Mouse (Mus musculus) CH12.LX (cell line): ENCODE measurements around the gene Gpr3. TPM values are rescaled to one million over a fixed set of nuclear protein-coding genes. Genes with fewer than 3 reads are reported as not detected.

Source experiments
- DNase-seq: peaks from one replicate; pipeline ENCODE4 v3.0.0-alpha.2; 2013; ENCODE audit errors: extremely low read depth
- H3K27ac ChIP-seq: 2 replicates; pipeline ENCODE4 v1.5.1; 2012; ENCODE audit warnings: low read depth, mild to moderate bottlenecking, control low read depth, moderate library complexity; ENCODE audit not compliant: insufficient read depth
- H3K27me3 ChIP-seq: replicated peaks from 2 replicates; pipeline ENCODE3; 2012; ENCODE audit warnings: inconsistent platforms
- H3K36me3 ChIP-seq, 2 experiments: replicated peaks in 1 of 2; 2 replicates each; pipeline versions ENCODE3 to v1.6.1; 2012; ENCODE audit warnings: inconsistent platforms in 1 of 2, low read length in 1 of 2, mild to moderate bottlenecking in 1 of 2, mixed read lengths in 1 of 2, moderate library complexity in 1 of 2; ENCODE audit not compliant: control insufficient read depth in 1 of 2, insufficient read depth in 1 of 2
- H3K4me1 ChIP-seq, 2 experiments: 2 replicates each; pipeline ENCODE4 v1.6.1; 2012; ENCODE audit warnings: inconsistent platforms in 1 of 2, moderate library complexity in 1 of 2; ENCODE audit not compliant: insufficient read depth in 2 of 2, control insufficient read depth in 1 of 2
- H3K4me2 ChIP-seq: 2 replicates; pipeline ENCODE4 v1.6.1; 2012; ENCODE audit warnings: low read depth, mild to moderate bottlenecking, control low read depth; ENCODE audit not compliant: poor library complexity, insufficient read depth, severe bottlenecking
- H3K4me3 ChIP-seq, 3 experiments: fragments of 150-350 bp in 1 of 3; sonication (generic) in 1 of 3; replicated peaks in 1 of 3; 2 replicates each; pipeline versions ENCODE3 to v1.5.1; 2011 to 2012; ENCODE audit warnings: low read depth in 2 of 3, low read length in 2 of 3, mild to moderate bottlenecking in 2 of 3, moderate library complexity in 2 of 3, control low read depth in 1 of 3, improper control_type of control experiment in 1 of 3, inconsistent platforms in 1 of 3, mixed read lengths in 1 of 3; ENCODE audit not compliant: poor library complexity in 1 of 3
- H3K79me2 ChIP-seq: replicated peaks from 2 replicates; pipeline ENCODE4 v1.6.1; 2012; ENCODE audit warnings: mild to moderate bottlenecking, moderate library complexity; ENCODE audit not compliant: control insufficient read depth, poor library complexity, insufficient read depth, severe bottlenecking; ENCODE audit errors: extremely low read depth
- H3K9ac ChIP-seq: 2 replicates; pipeline ENCODE4 v1.6.1; 2012; ENCODE audit warnings: low read depth, mild to moderate bottlenecking, control low read depth, moderate library complexity; ENCODE audit not compliant: insufficient read depth
- H3K9me3 ChIP-seq: replicated peaks from 2 replicates; pipeline ENCODE3; 2012; ENCODE audit warnings: low read length, inconsistent platforms, mixed read lengths
- BHLHE40 ChIP-seq: IDR thresholded peaks from 2 replicates; pipeline ENCODE4 v1.6.1; 2011; ENCODE audit warnings: mild to moderate bottlenecking, low read depth, low read length, improper control_type of control experiment
- CHD1 ChIP-seq: IDR thresholded peaks from 2 replicates; pipeline ENCODE4 v1.6.1; 2012; ENCODE audit warnings: low read depth, low read length, improper control_type of control experiment, inconsistent platforms
- CHD2 ChIP-seq: IDR thresholded peaks from 2 replicates; pipeline ENCODE4 v1.6.1; 2011; ENCODE audit warnings: low read length, improper control_type of control experiment
- GABPA ChIP-seq: IDR thresholded peaks from 2 replicates; pipeline ENCODE4 v1.6.1; 2012; ENCODE audit warnings: low read depth, low read length, improper control_type of control experiment, inconsistent platforms; ENCODE audit not compliant: insufficient replicate concordance
- HCFC1 ChIP-seq: IDR thresholded peaks from 2 replicates; pipeline ENCODE4 v1.6.1; 2012; ENCODE audit warnings: low read depth, mild to moderate bottlenecking, inconsistent platforms, low read length, improper control_type of control experiment
- IRF4 ChIP-seq: IDR thresholded peaks from 2 replicates; pipeline ENCODE4 v1.6.1; 2014; ENCODE audit warnings: low read depth, mild to moderate bottlenecking, inconsistent platforms, low read length, improper control_type of control experiment
- JUN ChIP-seq: IDR thresholded peaks from 2 replicates; pipeline ENCODE4 v1.6.1; 2011; ENCODE audit warnings: low read depth, mild to moderate bottlenecking, low read length, improper control_type of control experiment, moderate library complexity; ENCODE audit not compliant: insufficient read depth
- MAX ChIP-seq: IDR thresholded peaks from 2 replicates; pipeline ENCODE4 v1.6.1; 2011; ENCODE audit warnings: low read length, improper control_type of control experiment
- MEF2A ChIP-seq: IDR thresholded peaks from 2 replicates; pipeline ENCODE4 v1.6.1; 2014; ENCODE audit warnings: low read depth, mild to moderate bottlenecking, inconsistent platforms, low read length, improper control_type of control experiment, borderline replicate concordance
- MXI1 ChIP-seq: IDR thresholded peaks from 2 replicates; pipeline ENCODE4 v1.6.1; 2011; ENCODE audit warnings: mild to moderate bottlenecking, low read depth, low read length, improper control_type of control experiment
- NELFE ChIP-seq: IDR thresholded peaks from 2 replicates; pipeline ENCODE4 v1.6.1; 2011; ENCODE audit warnings: low read depth, low read length, improper control_type of control experiment
- NRF1 ChIP-seq: IDR thresholded peaks from 2 replicates; pipeline ENCODE4 v1.6.1; 2014; ENCODE audit warnings: low read depth, mild to moderate bottlenecking, inconsistent platforms, low read length, improper control_type of control experiment, moderate library complexity
- RCOR1 ChIP-seq: conservative IDR thresholded peaks from 2 replicates; pipeline ENCODE4 v1.6.1; 2012; ENCODE audit warnings: low read depth, mild to moderate bottlenecking, inconsistent platforms, low read length, improper control_type of control experiment
- SIN3A ChIP-seq: IDR thresholded peaks from 2 replicates; pipeline ENCODE4 v1.6.1; 2012; ENCODE audit warnings: low read length, improper control_type of control experiment, inconsistent platforms
- SMC3 ChIP-seq: IDR thresholded peaks from 2 replicates; pipeline ENCODE4 v1.6.1; 2011; ENCODE audit warnings: low read depth, low read length, improper control_type of control experiment
- TBP ChIP-seq: conservative IDR thresholded peaks from 2 replicates; pipeline ENCODE4 v1.6.1; 2011; ENCODE audit warnings: low read depth, low read length, improper control_type of control experiment
- USF2 ChIP-seq: conservative IDR thresholded peaks from 2 replicates; pipeline ENCODE4 v1.6.1; 2011; ENCODE audit warnings: low read depth, low read length, improper control_type of control experiment
- ZKSCAN1 ChIP-seq: IDR thresholded peaks from 2 replicates; pipeline ENCODE4 v1.6.1; 2012; ENCODE audit warnings: low read depth, inconsistent platforms, low read length, improper control_type of control experiment, borderline replicate concordance
- ZNF384 ChIP-seq: IDR thresholded peaks from 2 replicates; pipeline ENCODE4 v1.6.1; 2012; ENCODE audit warnings: low read depth, low read length, improper control_type of control experiment, inconsistent platforms
- dilution Hi-C: fragments of 300-500 bp; cut with MboI; formaldehyde crosslinking; loops from 2 replicates; pipeline ENCODE4 v1.14.3; 2020; ENCODE audit warnings: low sequenced_read_pairs; ENCODE audit not compliant: extremely low pct_unique_long_range_greater_than_20kb, extremely low pct_ligation_motif_present
- in situ Hi-C: fragments of 300-500 bp; cut with MboI; formaldehyde crosslinking; loops from 3 replicates; pipeline ENCODE4 v1.14.3; 2019; ENCODE audit warnings: low sequenced_read_pairs, low pct_ligation_motif_present, low pct_unique_long_range_greater_than_20kb, mixed read lengths
- polyA plus RNA-seq: library from polyadenylated mRNA; unstranded; fragments of >175 nt; gene quantifications from 2 replicates; pipeline ENCODE4 v1.2.1, GENCODE M21; 2012; ENCODE audit warnings: low read depth; ENCODE audit not compliant: insufficient read length
- total RNA-seq, 2 experiments: library from RNA; depleted of rRNA; stranded (reverse); fragments of 300-350 nt in 1 of 2; fragments of >200 nt in 1 of 2; gene quantifications; 2 replicates each; pipeline ENCODE4 v1.2.3; 2012 to 2014

Gene Gpr3
- total and polyA plus RNA-seq, 3 experiments, result 0.11 to 0.13 TPM; not detected in 1

DNA sequence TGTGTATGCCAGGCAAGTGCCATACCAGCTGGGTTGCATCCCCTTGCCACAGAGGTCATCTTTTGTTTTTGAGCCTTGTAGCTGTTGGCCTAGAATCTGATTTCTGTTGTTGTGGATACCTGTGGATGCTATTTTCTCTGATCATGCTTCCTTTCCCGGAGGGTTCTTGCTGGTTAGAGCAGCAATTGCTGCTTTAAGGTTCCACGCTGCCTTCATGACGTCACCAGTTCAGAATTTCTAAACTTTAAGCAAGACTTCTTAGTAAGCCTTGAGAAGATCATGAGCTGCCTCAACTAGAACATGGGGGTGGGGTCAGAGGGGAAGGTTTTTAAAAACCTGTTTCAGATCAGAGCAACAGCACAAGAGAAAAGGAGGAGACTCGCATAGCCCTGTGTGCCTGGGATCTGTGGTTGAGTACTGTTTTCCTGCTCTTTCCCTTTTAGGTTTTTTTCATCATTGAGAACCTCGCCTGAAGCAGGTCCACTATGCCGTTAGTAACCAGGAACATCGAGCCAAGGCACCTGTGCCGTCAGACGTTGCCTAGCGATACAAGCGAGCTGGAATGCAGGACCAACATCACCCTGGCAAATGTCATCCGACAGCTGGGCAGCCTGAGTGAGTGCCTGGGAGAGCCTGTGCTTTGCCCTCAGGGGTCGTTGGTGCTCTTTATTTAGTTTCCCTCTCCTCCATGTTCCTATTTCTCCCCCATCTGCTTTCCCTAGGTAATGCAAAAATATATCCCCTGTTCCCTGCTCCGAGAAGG is 36.2 kb downstream of the Gpr3 start (continued):
- TF ChIP-seq TBP (no peak), MAX (no peak), BHLHE40 (no peak), RCOR1 (no peak), IRF4 (no peak), GABPA (no peak)

DNA sequence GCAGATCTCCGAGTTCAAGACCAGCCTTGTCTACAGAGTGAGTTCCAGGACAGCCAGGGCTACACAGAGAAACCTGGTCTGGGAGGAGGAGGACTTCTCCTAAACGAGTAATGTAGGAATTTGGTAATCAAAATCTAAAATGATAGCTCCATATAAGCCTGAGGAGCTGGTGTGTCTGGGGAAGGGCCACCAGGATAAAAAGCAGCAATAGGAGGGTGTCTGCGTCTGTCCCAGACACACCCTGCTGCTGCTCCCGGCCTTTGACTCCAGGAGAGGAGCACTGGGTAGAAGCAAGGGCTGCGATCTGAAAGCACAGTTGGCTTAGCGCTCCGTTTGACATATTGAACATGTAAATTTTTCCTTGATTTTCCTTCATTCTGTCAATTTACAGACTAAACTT is 37.1 kb downstream of the Gpr3 start:
- H3K9ac ChIP-seq, result no peak overlapping the region
- peaks cover 16 to 74% of the 10 kb centered on the region in 2 experiments for H3K4me1 ChIP-seq
- dilution Hi-C loops (no loop called here), in situ Hi-C loops (no loop called here)
- H3K27me3 ChIP-seq, result no peaks in the 10 kb centered on the region
- no peak overlapping the region for H3K4me2 ChIP-seq
- DNase-seq, result no peak
- TF ChIP-seq SMC3 (no peak), USF2 (no peak), MAX (no peak), ZNF384 (no peak), NRF1 (no peak), SIN3A (no peak), HCFC1 (no peak), ZKSCAN1 (no peak), CHD2 (no peak), MXI1 (no peak), MEF2A (no peak), NELFE (no peak), IRF4 (no peak)
- no peaks in the 10 kb centered on the region for H3K9me3 ChIP-seq
- H3K27ac ChIP-seq, result no peak overlapping the region
- peaks cover 44% of the 10 kb centered on the region for H3K79me2 ChIP-seq
- H3K36me3 ChIP-seq, result peaks cover 24 to 59% of the 10 kb centered on the region in 2 experiments
- H3K4me3 ChIP-seq, result no peak overlapping the region

DNA sequence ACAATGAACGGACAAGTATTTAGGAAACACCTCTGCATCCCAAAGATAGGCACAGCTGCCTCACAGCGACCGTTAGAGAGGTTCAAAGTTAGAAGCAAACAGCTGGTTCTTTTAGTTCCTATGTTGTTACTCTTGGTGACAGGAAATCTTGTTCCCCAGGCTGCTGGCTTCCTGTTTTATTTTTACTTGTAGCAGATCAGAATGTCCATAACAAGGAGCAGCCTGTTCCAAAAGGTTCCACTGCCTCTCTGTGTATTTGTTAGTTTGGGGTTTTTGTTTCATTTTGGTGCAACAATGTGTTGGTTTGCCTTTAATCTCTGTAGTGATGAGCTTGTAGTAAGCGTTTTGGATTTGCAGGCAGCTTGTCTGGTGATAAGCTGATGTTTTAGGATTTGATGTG is 38.0 kb downstream of the Gpr3 start:
- peak overlapping the region; percentile 52; the same call in 1 of the 2 replicates for H3K4me2 ChIP-seq
- TF ChIP-seq JUN (no peak), CHD1 (no peak)
- TF ChIP-seq, all 38 proteins: peak for 0
- Histone ChIP-seq H3K9ac (peak overlapping the region; percentile 43), H3K79me2 (peaks cover 43% of the 10 kb centered on the region), H3K4me3 (no peak overlapping the region), H3K9me3 (no peaks in the 10 kb centered on the region), H3K27me3 (no peaks in the 10 kb centered on the region), H3K27ac (no peak overlapping the region), H3K36me3 (peaks cover 21 to 52% of the 10 kb centered on the region in 2 experiments), H3K4me1 (peaks cover 16 to 80% of the 10 kb centered on the region in 2 experiments)
- DNase-seq, result no peak
- dilution Hi-C loops, result no loop called here
- in situ Hi-C loops, result no loop called here
